Mouse (Mus musculus): ENCODE results near the gene E4f1. TPM values are rescaled to one million over a fixed set of nuclear protein-coding genes. Genes with fewer than 3 reads are reported as not detected.

E4f1 gene
- polyA plus RNA-seq, 1 experiment from 2014 or later: 23.9 TPM

DNA sequence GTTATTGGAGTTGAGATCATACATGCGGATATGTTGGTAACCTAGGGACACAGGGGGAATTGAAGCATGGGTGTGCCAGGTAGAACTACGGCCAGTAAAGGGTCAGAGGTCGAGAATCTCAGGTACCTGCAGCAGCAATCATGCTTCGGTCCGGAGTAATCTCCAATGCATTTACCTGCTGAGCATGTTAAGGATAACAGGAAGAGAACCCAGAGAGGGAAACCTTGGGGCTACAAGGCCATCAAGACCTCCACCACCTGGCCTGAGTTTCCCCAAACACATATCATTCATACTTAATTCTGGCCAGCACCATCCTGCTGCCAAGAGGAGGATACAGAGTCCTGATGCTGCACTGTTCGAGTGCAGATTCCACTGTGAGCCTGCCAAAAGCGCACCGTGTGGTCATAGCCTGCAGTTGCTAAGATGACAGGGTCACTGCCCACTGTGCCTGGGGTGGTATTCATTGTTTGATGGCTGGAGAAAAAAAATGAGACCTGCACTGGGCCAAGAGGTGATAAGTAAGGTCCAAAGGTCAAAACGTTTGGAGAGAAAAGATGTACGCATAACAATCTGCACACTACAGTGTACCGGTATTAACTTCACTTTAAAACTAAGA is 8.0 kb upstream of the E4f1 start:
- H3K36me3 ChIP-seq (ENCODE audit: control insufficient read depth, insufficient read depth, low read length): peaks cover 21% of the 10 kb centered on the region
- ATAC-seq (ENCODE audit: insufficient number of reproducible peaks, low FRiP score, low TSS enrichment, low read depth): peak; percentile 14; the same call in 1 of the 2 replicates

DNA sequence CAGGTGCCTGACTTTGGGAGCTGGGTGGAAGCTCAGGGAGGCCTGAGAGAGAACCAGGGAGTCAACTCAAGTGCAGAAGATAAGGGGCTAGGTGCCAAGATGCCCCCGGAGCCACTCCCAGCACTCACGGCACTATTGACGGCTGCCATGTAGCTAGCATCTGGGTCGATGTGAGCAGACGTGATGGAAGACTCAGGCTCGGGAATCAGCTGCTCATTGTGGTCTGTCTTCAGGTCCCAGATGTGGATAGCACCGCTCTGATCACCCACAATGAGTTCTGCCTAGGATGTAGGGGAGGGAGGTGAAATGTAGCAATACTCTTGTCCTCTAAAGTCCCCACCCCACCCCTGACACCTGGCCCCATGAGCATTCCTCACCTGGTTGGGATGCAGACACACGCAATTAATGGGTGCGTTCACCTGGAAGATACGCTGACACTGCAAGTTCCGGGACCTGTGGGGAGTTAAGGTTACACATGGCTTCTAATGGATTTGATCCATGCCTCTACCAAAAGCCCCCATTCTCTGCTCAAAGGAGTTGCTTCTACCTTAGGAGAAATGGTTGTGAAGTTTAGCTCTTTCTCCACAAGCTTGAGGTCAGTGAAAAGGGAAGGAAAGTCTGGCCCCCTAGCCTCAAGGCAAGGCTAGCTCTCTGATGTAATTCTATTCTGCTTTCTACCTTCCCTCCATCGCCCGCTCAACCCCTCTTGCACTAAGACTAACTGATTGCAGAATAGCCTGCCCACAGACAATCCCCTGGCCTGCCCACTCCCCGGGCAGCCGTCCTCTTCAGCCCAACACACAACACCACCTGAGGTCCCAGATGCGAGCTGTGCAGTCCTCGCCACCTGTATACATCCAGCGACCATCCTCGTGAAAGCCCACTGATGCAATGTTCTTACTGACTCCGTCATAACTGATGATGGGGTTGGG is 7.2 kb upstream of the E4f1 start:
- Histone ChIP-seq H3K4me2 (ENCODE audit: low read depth, severe bottlenecking) (peak overlapping the region; percentile 58; the same call in 1 of the 2 replicates), H3K36me3 (ENCODE audit: control insufficient read depth, insufficient read depth, low read length) (peaks cover 21% of the 10 kb centered on the region), H3K9me3 (ENCODE audit: control insufficient read depth, low read length) (no peaks in the 10 kb centered on the region), H3K4me1 (ENCODE audit: control insufficient read depth, insufficient read depth, low read length) (peaks cover 8% of the 10 kb centered on the region), H3K27ac (replicated peaks; ENCODE audit: low read depth, low read length) (no peak overlapping the region), H3K27me3 (ENCODE audit: control insufficient read depth, insufficient read depth, low read length) (no peaks in the 10 kb centered on the region), H3K9ac (ENCODE audit: low read length) (peak overlapping the region; percentile 91; the same call in 1 of the 2 replicates), H3K4me3 (ENCODE audit: low read depth, low read length) (peak overlapping the region; percentile 82; the same call in 1 of the 2 replicates)
- ATAC-seq (ENCODE audit: insufficient number of reproducible peaks, low FRiP score, low TSS enrichment, low read depth) (no peak), DNase-seq (ENCODE audit: low spot score) (no peak)
- WGBS: 94% methylated on average over 20 of the region's 20 CpGs

More for the DNA sequence above, 8.0 kb upstream of the E4f1 start:
- peak overlapping the region; percentile 82 for H3K4me3 ChIP-seq (ENCODE audit: low read depth, low read length)
- DNase-seq (ENCODE audit: low spot score): no peak
- H3K4me2 ChIP-seq (ENCODE audit: low read depth, severe bottlenecking): peak overlapping the region; percentile 58
- peak overlapping the region; percentile 91 for H3K9ac ChIP-seq (ENCODE audit: low read length)
- WGBS: 55% methylated on average over 11 of the region's 11 CpGs
- H3K9me3 ChIP-seq (ENCODE audit: control insufficient read depth, low read length): no peaks in the 10 kb centered on the region
- no peak overlapping the region for H3K27ac ChIP-seq (replicated peaks; ENCODE audit: low read depth, low read length)
- H3K27me3 ChIP-seq (ENCODE audit: control insufficient read depth, insufficient read depth, low read length): no peaks in the 10 kb centered on the region
- H3K4me1 ChIP-seq (ENCODE audit: control insufficient read depth, insufficient read depth, low read length): peaks cover 8% of the 10 kb centered on the region

DNA sequence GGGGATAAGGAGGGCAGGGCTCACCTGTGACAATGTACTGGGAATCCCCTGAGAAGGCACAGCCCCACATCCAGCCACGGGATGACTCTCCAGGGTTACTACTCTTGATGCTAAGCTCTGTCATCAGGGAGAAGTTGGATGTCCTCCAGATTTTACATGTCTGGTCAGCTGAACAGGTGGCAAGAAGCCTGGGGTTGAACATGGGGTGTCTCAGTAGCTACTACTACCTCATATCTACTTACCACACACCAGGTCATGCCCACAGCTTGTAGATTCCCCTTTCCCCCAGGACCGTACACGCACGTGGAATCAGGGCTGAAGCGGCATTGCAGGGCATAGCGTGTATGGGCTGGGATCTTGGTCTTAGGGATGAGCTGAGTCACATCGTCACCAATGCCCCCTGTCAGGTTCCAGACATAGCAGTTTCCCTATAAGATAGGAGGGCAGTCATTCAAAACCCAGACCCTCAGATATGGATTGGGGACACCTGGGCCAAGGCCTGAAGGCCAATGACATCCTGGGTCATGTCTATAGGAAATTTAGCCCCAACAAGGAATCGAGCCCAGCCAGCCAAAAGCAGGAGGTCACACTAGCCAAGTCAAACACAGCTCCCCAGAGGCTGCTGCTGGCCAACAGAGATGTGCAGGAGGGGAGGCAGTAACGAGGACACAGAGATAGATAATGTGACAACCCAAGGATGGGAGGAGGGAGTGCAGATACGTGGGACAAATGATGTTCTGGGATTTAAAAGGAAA is 6.1 kb upstream of the E4f1 start:
- Histone ChIP-seq H3K4me2 (ENCODE audit: low read depth, severe bottlenecking) (no peak overlapping the region), H3K9ac (ENCODE audit: low read length) (no peak overlapping the region), H3K4me3 (ENCODE audit: low read depth, low read length) (no peak overlapping the region), H3K4me1 (ENCODE audit: control insufficient read depth, insufficient read depth, low read length) (peaks cover 17% of the 10 kb centered on the region), H3K27ac (replicated peaks; ENCODE audit: low read depth, low read length) (no peak overlapping the region), H3K9me3 (ENCODE audit: control insufficient read depth, low read length) (no peaks in the 10 kb centered on the region), H3K27me3 (ENCODE audit: control insufficient read depth, insufficient read depth, low read length) (no peaks in the 10 kb centered on the region), H3K36me3 (ENCODE audit: control insufficient read depth, insufficient read depth, low read length) (peaks cover 21% of the 10 kb centered on the region)
- DNase-seq (ENCODE audit: low spot score) (no peak), ATAC-seq (ENCODE audit: insufficient number of reproducible peaks, low FRiP score, low TSS enrichment, low read depth) (no peak)
- 90% methylated on average over 10 of the region's 10 CpGs for WGBS

DNA sequence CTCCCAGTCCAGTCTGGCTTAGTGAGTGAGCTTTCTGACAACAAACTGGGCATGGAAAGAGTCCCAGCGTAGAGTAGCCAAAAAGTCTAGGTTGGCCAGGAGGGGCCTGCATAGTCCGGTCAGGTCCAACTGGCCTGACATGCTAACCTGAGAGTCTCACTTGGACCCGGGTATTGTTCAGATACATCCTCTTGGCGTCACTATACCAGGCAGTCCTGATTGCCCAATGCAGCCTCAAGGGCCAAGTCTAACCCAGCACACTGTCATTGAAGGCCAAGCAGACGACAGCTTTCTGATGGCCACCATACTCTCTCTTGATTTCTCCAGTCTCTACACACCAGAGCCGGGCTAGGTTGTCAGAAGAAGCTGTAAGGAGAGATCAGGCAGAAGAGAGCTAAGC is 5.5 kb upstream of the E4f1 start:
- Histone ChIP-seq H3K9me3 (ENCODE audit: control insufficient read depth, low read length) (no peaks in the 10 kb centered on the region), H3K4me3 (ENCODE audit: low read depth, low read length) (no peak overlapping the region), H3K4me1 (ENCODE audit: control insufficient read depth, insufficient read depth, low read length) (peaks cover 20% of the 10 kb centered on the region), H3K9ac (ENCODE audit: low read length) (no peak overlapping the region), H3K4me2 (ENCODE audit: low read depth, severe bottlenecking) (no peak overlapping the region), H3K36me3 (ENCODE audit: control insufficient read depth, insufficient read depth, low read length) (peaks cover 21% of the 10 kb centered on the region), H3K27ac (replicated peaks; ENCODE audit: low read depth, low read length) (no peak overlapping the region), H3K27me3 (ENCODE audit: control insufficient read depth, insufficient read depth, low read length) (no peaks in the 10 kb centered on the region)
- WGBS: 91% methylated on average over 6 of the region's 6 CpGs
- ATAC-seq (ENCODE audit: insufficient number of reproducible peaks, low FRiP score, low TSS enrichment, low read depth) (no peak), DNase-seq (ENCODE audit: low spot score) (no peak)

DNA sequence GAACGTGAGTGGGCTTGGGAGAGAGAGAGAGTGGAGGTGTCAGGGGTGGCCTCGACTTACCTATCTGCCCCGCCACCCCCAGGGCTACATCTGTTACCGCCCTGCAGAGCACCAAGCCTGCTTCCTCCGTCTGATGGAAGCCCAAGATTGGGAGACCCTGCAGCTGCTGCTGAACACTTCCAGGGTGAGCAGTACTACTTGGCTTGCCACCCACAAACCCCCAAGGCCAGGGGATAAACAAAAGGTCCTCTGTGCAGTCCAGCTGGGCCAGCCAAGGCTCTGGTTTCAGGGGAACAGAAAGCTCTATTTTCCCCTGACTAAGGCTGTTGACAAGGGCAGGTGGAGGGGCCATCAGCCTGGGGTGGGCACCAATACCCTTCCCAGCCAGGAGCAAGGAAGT is 4.4 kb upstream of the E4f1 start:
- H3K9ac ChIP-seq (ENCODE audit: low read length): no peak overlapping the region
- DNase-seq (ENCODE audit: low spot score): no peak
- no peak overlapping the region for H3K4me2 ChIP-seq (ENCODE audit: low read depth, severe bottlenecking)
- H3K27ac ChIP-seq (replicated peaks; ENCODE audit: low read depth, low read length): peak overlapping the region; percentile 26; the same call in 1 of the 2 replicates
- H3K9me3 ChIP-seq (ENCODE audit: control insufficient read depth, low read length): no peaks in the 10 kb centered on the region
- H3K4me1 ChIP-seq (ENCODE audit: control insufficient read depth, insufficient read depth, low read length): peaks cover 17% of the 10 kb centered on the region
- WGBS: 84% methylated on average over 5 of the region's 5 CpGs
- no peaks in the 10 kb centered on the region for H3K27me3 ChIP-seq (ENCODE audit: control insufficient read depth, insufficient read depth, low read length)
- no peak for ATAC-seq (ENCODE audit: insufficient number of reproducible peaks, low FRiP score, low TSS enrichment, low read depth)
- H3K36me3 ChIP-seq (ENCODE audit: control insufficient read depth, insufficient read depth, low read length): peaks cover 21% of the 10 kb centered on the region
- no peak overlapping the region for H3K4me3 ChIP-seq (ENCODE audit: low read depth, low read length)

DNA sequence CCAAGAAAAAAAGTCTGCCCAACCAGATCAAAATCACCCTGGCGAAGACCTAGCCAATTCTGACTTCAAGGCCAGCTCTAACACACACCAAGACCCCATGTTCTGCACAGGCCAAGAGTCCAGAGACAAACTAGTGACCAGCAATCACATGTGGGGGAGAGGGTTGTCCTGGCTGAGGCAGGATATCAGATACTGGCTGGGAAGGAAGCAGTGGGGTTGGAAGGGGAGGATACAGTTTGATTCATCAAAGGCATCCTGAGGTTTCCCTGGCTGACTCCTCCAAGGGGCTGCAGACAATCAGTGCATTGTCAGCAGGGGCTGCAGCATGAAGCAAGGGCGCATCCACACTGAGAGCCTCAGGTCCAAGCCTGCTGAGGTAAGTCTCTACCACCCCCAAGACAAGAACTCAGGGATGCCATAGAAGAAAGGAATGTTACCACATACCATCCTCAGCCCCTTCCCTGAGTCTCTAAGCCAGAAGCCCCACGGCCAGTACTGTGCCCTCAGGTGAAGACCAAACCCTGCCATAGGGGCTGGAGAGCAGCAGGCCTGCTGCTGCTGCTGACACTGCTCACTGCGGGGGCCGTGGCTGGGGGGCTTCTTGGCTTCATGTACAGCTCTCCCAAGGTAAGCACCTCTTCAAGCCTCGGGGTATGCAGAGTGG is 3.6 kb upstream of the E4f1 start, which contains the start of gene Bricd5:
Gene Bricd5, plus strand, starts transcription at position 273 of the 664 bp plus-strand sequence.
- Histone ChIP-seq H3K4me2 (ENCODE audit: low read depth, severe bottlenecking) (no peak within 1 kb of the TSS), H3K36me3 (ENCODE audit: control insufficient read depth, insufficient read depth, low read length) (peaks cover 21% of the 10 kb centered on the region), H3K4me1 (ENCODE audit: control insufficient read depth, insufficient read depth, low read length) (peaks cover 17% of the 10 kb centered on the region), H3K27me3 (ENCODE audit: control insufficient read depth, insufficient read depth, low read length) (no peaks in the 10 kb centered on the region), H3K27ac (replicated peaks; ENCODE audit: low read depth, low read length) (peak within 1 kb of the TSS; percentile 26; the same call in 1 of the 2 replicates), H3K9me3 (ENCODE audit: control insufficient read depth, low read length) (no peaks in the 10 kb centered on the region), H3K4me3 (ENCODE audit: low read depth, low read length) (no peak within 1 kb of the TSS), H3K9ac (ENCODE audit: low read length) (no peak within 1 kb of the TSS)
- no peak for ATAC-seq (ENCODE audit: insufficient number of reproducible peaks, low FRiP score, low TSS enrichment, low read depth)
- 88% methylated on average over 6 of the region's 6 CpGs for WGBS
- no peak for DNase-seq (ENCODE audit: low spot score)

DNA sequence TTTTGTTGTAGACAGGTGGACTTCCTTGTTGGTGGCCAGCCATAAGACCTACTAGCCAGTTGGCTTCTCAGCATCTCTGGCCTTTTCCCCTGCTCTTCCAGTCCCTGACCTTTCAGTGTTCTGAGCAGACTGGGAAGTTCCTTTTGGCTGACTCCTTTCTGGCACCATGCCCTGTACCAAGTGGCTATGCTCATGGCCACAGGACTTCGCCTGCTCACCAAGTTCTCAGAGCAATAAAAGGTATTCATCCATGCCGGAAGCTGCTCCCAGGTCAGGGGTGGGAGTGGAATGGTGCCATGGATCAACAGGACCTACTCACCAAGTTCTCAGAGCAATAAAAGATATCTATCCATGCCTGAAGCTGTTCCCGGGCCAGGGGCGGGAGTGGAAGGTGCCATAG is 2.4 kb upstream of the E4f1 start:
- 89% methylated on average over 4 of the region's 4 CpGs for WGBS
- H3K4me1 ChIP-seq (ENCODE audit: control insufficient read depth, insufficient read depth, low read length): peaks cover 12% of the 10 kb centered on the region
- H3K36me3 ChIP-seq (ENCODE audit: control insufficient read depth, insufficient read depth, low read length): peaks cover 21% of the 10 kb centered on the region
- H3K4me2 ChIP-seq (ENCODE audit: low read depth, severe bottlenecking): peak overlapping the region; percentile 98; the same call in 1 of the 2 replicates
- H3K9ac ChIP-seq (ENCODE audit: low read length): no peak overlapping the region
- H3K27ac ChIP-seq (replicated peaks; ENCODE audit: low read depth, low read length): no peak overlapping the region
- DNase-seq (ENCODE audit: low spot score): no peak
- no peaks in the 10 kb centered on the region for H3K27me3 ChIP-seq (ENCODE audit: control insufficient read depth, insufficient read depth, low read length)
- no peaks in the 10 kb centered on the region for H3K9me3 ChIP-seq (ENCODE audit: control insufficient read depth, low read length)
- H3K4me3 ChIP-seq (ENCODE audit: low read depth, low read length): no peak overlapping the region
- ATAC-seq (ENCODE audit: insufficient number of reproducible peaks, low FRiP score, low TSS enrichment, low read depth): no peak

Measured in limb, embryonic 11.5 days (tissue).